Mouse (Mus musculus) layer of hippocampus, postnatal 25 days (tissue): ENCODE data around the gene Sft2d1. TPM values are rescaled to one million over a fixed set of nuclear protein-coding genes. Genes with fewer than 3 reads are reported as not detected.

ENCODE experiments used
- DNase-seq, 2 experiments: peaks; one replicate each; pipeline ENCODE4 v3.0.0; 2022; ENCODE audit warnings: mixed read lengths in 2 of 2, low spot score in 1 of 2; ENCODE audit errors: extremely low spot score in 1 of 2
- total RNA-seq, 2 experiments: library from RNA; stranded (reverse); gene quantifications; 2 replicates each; pipeline ENCODE4 v1.2.3; 2021

The Sft2d1 gene
- total RNA-seq, 2 experiments from 2014 or later, result 55.7 to 58.0 TPM

DNA sequence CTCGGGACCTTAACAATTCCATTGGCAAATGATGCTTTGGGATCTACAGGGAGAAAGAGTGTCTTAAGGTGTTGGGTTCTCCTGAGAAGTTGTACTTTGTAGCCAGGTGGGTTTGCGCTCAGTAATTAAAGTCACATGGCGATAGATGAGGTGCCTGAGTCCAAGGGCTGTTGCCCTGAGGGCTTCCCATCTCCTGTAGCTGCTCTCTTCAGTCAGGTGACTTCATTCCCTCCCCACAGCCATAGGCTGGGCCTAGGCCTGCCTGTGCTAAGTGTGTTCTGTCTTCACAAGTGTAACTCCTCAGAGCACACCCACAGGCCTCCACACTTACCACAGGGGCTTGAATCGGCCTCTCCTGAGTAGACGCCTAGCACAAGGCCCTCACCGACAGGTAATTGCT, 46.6 kb downstream of the Sft2d1 start:
- no peak for DNase-seq

DNA sequence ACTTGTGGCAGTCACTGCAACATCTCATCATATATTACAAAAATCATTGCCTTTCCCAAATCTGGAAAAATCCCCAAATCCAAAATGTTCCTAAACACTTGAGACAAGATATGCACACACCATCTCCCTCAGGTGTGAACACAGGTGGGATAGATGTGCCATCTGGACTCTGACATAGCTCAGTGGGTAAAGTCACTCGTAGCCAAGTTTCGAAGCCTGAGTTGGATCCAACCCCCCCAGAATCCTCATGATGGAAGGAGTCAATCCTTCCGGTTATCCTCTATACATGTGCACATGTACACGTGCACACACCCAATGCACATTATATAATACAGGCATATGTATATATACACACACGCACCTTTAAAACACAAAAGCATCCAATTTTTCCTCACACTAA, 50.0 kb downstream of the Sft2d1 start:
- DNase-seq, result no peak

- no peak for DNase-seq
Measured at GRCm38 (mm10) chr17:8361281-8362103, 50.6 kb downstream of the Sft2d1 start.

GRCm38 (mm10) chr17:8367514-8368480, 56.9 kb downstream of the Sft2d1 start:
- DNase-seq, result no peak

GRCm38 (mm10) chr17:8368570-8368969, 57.7 kb downstream of the Sft2d1 start:
- no peak for DNase-seq

GRCm38 (mm10) chr17:8369171-8369570, 58.3 kb downstream of the Sft2d1 start:
- DNase-seq, result no peak

GRCm38 (mm10) chr17:8370634-8371229, 59.8 kb downstream of the Sft2d1 start:
- DNase-seq, result no peak

DNA sequence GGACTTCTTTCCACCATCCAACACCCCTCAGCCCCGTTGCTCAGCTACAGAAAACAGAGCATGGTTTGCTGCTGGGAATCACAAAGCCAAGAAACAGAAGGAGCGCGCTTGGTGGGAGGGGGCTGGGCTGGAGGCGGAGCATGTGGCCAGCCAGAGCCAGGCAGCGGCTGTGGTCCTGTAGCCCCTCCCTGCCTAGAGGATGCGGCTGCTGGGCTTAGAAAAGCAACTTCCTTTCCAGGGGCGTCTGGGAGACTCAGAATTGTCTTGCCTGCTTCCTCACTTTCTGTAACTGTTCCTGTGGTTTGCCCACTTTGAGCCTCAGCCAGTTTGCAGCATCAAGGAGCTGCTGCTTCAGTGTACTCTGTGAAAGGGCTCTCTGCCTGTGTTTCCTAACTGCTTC, 60.9 kb downstream of the Sft2d1 start:
- peak; percentile 60 to 74 for DNase-seq

DNA sequence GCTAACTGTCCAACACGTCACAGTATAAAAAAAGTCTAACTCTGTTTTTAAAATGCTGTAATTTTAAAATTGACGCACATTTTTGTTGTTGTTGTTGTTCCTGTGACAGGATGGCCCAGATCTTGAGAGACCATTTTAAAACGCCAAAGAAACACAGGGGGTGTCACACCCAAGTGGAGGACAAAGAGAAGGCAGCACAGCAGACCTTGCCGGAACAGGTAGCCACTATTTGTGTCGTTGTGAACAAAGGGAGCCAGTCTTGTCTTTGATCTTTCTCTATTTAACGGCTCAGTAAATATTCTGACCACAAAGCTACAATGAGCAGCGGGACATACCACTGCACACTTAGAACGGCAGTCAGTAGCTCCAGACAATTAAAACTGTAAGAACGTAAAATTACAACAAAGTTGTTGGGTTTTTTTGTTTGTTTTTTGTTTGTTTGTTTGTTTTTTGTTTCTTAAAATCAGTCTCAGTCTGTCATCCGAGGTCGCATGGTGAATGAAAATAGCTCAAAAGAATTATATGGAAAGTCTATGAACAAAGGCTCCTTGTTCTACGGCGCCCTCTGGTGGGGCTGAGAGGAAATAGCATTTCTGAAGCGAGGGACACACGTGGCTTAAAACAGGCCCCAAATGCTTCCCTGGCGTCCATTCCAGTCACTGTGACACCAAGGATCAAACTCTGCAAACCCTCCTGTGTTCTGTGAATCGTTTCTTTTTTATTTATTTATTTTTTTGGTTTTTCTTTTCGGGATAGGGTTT, 61.6 kb downstream of the Sft2d1 start:
- peak; percentile 64 to 74 for DNase-seq

Other genes starting within 250 kb of the Sft2d1 start
- gene Gm49673, start 163.3 kb upstream of the Sft2d1 start, total RNA-seq, result under 1 TPM; 0.10 to 0.63 TPM
- gene Rnaset2a, start 163.0 kb upstream of the Sft2d1 start, total RNA-seq, result 1 to 10 TPM; 6.0 to 6.3 TPM
- gene Fgfr1op, start 145.6 kb upstream of the Sft2d1 start, total RNA-seq, result 10 to 100 TPM; 15.3 to 15.7 TPM
- gene Ccr6, start 75.1 kb upstream of the Sft2d1 start, total RNA-seq, result under 1 TPM; 0.22 to 0.38 TPM
- 100 to 1,000 TPM; 149 to 159 TPM for gene Mpc1, start 28.2 kb upstream of the Sft2d1 start, total RNA-seq
- 10 to 100 TPM; 22.8 to 23.6 TPM for gene Prr18, start 26.4 kb downstream of the Sft2d1 start, total RNA-seq
- gene T2, start 44.9 kb downstream of the Sft2d1 start, total RNA-seq, result under 1 TPM; 0.34 to 0.82 TPM
- not detected for gene T, start 123.3 kb downstream of the Sft2d1 start, total RNA-seq
- 10 to 100 TPM; 55.2 to 64.0 TPM for gene Pde10a, start 214.3 kb downstream of the Sft2d1 start, total RNA-seq